Mouse (Mus musculus): ENCODE data around the gene Odf2.
"Not testable (repeated sequence)": the region's sequence is repeated elsewhere in the genome, so short reads cannot be mapped to it uniquely, and the experiment has no call there.

Odf2 gene

DNA sequence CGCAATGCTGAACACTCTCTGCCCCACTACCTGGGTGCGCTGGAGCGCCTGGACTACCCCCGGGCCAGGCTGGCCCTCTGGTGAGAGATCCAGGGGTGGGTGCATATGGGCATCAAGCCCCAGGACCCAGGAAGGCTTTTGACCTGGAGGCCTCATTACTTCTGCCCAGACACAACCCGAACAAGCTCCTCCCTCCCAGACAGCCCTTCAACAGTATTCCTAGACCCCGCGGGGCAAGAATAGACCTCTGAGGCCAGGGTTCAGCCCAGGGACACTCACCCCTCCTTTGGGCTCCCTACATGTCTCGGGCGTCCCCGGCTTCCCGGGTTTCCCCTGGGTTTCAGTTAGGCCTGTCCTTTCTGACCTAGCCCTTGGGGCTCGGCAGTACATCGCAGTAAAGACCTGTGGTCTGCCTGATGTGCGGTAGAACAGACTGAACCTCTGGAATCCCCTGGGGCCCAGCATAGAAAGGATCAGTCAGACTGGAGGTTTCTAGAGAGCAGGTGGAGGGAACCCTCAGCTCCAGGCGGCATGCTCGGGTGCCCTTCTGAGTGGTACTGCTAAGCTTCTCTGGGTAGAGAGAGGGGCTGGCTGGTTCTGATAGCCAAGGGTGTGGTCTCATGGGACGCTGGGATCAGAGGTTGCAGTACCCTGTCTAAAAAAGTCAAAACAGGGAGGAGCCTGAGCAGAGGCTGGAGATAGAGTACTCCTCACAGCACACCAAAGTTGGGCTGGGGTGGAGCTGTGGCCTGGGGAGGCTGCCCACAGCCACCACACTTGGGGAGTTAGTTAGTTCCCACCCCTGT lies 19.2 kb upstream of the Odf2 start:
- peak; percentile 35 for DNase-seq (ENCODE audit: low spot score)

DNA sequence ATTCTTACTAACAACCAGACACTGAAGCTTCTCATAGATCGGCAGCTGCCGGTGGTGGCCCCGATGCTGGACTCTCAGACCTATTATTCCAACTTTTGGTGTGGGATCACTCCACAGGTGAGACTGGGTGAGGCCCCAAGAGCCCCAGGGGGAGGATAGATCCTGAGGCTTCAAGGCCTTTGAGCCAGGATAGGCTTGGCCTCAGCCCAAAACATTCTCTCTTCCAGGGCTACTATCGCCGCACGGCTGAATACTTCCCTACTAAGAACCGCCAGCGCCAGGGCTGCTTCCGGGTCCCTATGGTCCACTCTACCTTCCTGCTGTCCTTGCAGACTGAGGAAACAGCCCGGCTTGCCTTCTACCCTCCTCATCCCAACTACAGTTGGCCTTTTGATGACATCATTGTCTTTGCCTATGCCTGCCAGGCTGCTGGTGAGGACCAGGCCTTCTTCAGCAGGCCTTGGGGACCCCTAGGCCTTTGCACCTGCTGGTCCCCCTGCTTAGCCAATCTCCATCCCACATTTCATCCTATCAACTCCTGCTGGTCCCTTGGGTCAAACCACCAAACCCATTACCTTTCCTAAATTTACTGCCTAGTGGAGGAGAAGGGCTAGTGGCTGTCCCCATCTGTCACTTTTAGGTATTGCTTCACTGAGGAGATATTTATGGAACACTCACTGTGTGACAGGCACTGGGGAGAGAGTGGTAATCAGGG lies 16.3 kb upstream of the Odf2 start:
- DNase-seq (ENCODE audit: low spot score): no peak

DNA sequence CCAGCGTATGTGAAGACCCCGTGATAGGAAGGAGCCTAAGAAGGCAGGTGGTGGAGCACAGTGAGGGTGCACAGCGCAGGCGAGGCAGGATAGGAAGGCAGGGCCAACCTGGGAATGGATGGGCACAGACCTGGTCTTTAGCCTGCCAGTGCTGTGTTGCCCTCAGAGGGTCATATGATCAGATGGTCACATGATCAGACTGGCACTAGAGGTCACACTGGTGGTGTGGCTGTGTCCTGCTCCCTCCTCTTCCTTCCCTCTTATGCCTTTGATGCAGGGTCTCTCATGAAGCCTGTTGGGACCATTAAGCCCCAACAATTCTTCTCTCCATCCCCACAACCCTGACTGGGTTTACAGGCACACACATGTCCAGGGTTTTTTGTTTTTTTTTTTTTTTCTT lies 15.2 kb upstream of the Odf2 start:
- no peak for DNase-seq (ENCODE audit: low spot score)

- no peak for DNase-seq (ENCODE audit: low spot score)
Observed at GRCm38 (mm10) chr2:29878061-29878460, 11.0 kb upstream of the Odf2 start.

DNA sequence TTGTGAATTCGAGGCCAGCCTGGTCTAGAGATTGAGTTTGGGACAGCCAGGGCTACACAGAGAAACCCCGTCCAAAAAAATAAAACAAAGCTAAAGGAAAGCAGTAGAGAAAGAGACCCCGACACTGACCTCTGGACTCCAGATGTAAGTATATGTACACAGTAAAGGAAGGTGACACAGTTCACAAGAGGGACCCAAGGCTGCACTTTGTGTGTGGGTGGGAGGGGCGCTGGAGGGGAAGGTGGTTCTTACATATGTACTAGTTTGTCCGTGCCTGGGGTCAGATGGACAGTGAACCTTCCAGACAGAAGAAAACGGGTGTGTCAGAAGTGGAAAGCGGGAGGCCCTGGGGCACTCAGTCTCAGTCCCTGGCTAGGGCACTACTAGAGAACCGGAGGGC lies 9.8 kb upstream of the Odf2 start:
- no peak for DNase-seq (ENCODE audit: low spot score)

GRCm38 (mm10) chr2:29879964-29880830 lies 8.8 kb upstream of the Odf2 start:
- DNase-seq (ENCODE audit: low spot score): no peak

DNA sequence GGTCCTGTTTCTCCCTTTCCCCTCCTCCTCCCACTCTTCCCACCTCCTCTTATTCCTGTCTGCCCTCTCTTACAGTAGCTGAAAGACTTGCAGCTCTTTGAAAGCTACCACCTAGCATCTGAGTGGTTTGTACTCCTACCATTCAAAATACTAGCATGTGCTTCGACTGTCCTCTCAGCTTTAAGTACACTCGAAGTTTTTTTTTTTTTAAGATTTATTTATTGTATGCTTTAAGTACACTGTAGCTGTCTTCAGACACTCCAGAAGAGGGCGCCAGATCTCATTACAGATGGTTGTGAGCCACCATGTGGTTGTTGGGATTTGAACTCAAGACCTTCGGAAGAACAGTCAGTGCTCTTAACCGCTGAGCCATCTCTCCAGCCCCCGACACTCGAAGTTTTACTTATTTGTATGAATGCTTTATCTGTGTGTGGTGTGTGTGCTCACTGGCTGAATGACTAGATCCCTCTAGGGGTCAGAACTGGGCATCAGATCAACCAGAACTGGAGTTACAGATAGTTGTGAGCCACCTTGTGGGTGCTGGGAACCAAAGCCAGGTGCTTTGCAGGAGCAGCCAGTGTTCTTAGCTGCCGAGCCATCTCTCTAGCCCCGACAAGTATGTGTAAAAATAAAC lies 2.2 kb upstream of the Odf2 start:
- not testable (repeated sequence) for DNase-seq (ENCODE audit: low spot score)

GRCm38 (mm10) chr2:29889991-29890833 lies 1.2 kb downstream of the Odf2 start:
- peak; percentile 52 for DNase-seq (ENCODE audit: low spot score)

- DNase-seq (ENCODE audit: low spot score): no peak
Observed at GRCm38 (mm10) chr2:29891773-29892172, 2.8 kb downstream of the Odf2 start.

GRCm38 (mm10) chr2:29896071-29896470 lies 7.0 kb downstream of the Odf2 start:
- no peak for DNase-seq (ENCODE audit: low spot score)

- no peak for DNase-seq (ENCODE audit: low spot score)
Observed at GRCm38 (mm10) chr2:29897366-29897765, 8.3 kb downstream of the Odf2 start.

DNA sequence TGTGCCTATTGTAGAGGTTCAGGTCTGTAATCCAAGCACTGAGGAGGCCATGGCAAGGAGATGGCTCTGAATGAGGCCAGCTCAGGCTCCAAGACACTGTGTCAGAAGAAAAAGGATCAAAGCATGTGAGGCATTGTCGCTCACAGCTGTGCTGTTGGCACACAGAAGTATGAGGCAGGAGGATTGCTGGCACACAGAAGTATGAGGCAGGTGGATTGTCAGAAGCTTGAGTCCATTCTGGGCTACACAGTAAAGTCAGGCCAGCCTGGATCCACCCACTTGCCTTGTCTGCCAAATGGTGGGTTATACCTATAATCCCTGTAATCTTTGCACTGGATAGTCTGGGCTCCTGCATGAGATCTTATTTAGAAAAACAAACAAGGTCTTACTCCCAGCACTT lies 9.1 kb downstream of the Odf2 start:
- no peak for DNase-seq (ENCODE audit: low spot score)

GRCm38 (mm10) chr2:29902194-29902593 lies 13.2 kb downstream of the Odf2 start:
- DNase-seq (ENCODE audit: low spot score): no peak

DNA sequence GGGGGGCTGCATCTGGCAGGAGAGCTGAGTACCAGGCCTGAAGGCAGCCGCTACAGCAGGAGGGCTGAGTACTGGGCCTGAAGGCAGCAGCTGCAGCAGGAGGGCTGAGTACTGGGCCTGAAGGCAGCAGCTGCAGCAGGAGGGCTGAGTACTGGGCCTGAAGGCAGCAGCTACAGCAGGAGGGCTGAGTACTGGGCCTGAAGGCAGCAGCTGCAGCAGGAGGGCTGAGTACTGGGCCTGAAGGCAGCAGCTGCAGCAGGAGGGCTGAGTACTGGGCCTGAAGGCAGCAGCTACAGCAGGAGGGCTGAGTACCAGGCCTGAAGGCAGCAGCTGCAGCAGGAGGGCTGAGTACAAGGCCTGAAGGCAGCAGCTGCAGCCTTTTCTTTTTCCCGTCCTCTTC lies 19.1 kb downstream of the Odf2 start:
- DNase-seq (ENCODE audit: low spot score): not testable (repeated sequence)

DNA sequence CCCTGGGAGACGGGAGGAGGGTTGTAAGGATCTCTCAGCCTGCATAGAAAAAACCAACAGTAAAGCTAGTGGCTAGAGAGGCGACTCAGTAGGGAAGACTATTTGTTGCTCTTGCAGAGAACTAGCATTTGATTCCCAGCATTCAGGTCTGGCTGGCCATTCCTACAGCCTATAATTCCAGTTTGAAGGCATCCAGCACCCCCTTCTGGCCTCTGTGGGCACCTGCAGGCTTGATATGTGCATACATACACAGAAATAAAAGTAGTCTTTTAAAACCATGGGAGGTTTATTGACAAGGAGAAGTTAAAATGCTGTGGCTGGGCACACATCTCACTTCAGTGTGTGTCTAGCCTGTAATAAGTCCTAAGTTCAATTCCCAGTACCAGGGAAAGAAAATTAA lies 21.0 kb downstream of the Odf2 start:
- no peak for DNase-seq (ENCODE audit: low spot score)

GRCm38 (mm10) chr2:29917621-29918020 lies 28.6 kb downstream of the Odf2 start:
- no peak for DNase-seq (ENCODE audit: low spot score)

DNA sequence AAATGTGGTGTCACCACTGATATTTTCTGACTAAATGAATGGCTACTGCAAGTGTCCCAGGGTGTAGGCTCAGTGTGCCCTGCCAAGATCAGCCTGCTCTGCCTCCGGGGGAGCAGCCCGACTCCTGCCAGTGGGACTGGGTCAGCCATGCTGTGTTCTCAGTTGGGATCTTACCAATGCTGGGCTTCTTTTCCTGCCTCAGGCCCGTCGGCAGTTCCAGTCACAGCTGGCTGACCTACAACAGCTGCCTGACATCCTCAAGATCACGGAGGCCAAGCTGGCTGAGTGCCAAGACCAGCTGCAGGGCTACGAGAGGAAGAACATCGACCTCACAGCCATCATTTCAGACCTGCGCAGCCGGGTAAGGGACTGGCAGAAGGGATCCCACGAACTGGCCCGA lies 33.0 kb downstream of the Odf2 start:
- DNase-seq (ENCODE audit: low spot score): no peak

- DNase-seq (ENCODE audit: low spot score): no peak
Observed at GRCm38 (mm10) chr2:29926542-29926941, 37.5 kb downstream of the Odf2 start.

GRCm38 (mm10) chr2:29930506-29930905 lies 41.5 kb downstream of the Odf2 start:
- no peak for DNase-seq (ENCODE audit: low spot score)

GRCm38 (mm10) chr2:29931194-29931593 lies 42.2 kb downstream of the Odf2 start:
- no peak for DNase-seq (ENCODE audit: low spot score)

DNA sequence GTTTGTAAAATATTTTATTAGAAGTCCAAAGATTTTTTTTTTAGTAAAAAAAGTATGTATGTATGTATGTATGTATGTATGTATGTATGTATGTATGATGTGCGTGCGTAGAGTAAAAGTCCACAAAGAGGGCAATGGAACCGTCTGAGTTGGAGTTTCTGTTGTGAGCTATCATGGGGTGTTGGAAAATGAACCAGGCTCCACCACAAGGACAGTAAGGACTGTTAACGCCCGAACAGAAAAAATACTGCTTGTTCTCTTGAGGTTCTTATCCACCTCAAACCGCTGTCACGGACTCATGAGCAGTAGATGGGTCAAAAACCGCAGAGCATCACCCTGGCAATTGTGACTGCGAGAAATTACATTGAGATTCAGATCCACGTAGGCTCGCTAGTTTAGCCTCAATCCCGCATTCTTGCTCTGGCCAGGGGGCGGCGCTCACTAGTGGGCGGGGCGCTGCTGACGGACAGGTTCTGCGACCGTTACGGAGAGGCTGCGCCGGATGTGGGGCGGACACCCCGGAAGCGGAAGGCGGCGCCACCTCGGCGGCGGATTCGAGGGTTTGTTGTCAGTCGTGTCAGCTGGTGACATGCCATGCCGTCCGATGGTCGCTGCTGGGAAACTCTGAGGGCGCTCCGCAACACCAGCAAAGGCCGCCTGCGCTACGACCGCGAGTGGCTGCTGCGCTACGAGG lies 46.0 kb downstream of the Odf2 start, which contains the start of gene Gle1:
Gene Gle1 (plus strand): TSS at position 521 of the 694 bp plus-strand sequence.
- DNase-seq (ENCODE audit: low spot score): peak; percentile 98
